Mouse (Mus musculus): ENCODE measurements at regions not wholly inside any gene's neighbourhood (a gene's known extent, or its start where the extent isn't known, plus 50 kb on each side); places are given as distances from the start of the nearest gene placed in this dataset.

DNA sequence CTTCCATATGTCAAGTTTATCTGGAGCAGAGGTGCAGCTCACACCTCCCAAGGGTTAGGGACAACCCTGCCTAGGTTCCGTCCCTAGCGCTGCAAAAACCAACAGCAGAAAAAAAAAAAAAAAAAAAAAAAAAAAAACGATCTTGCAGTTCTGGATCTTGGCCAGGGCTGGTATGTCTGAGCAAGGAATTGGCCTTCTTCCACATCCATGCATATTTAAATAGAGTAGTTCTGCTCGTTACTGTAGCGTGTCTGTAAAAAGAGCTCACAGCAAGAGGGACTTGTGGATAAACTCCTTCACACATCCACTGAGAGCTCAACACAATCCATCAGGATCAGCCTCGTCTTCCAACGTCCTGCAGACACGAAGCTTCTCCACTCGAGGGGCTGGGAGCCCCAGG, 639.4 kb upstream of the Adam5 start:
- intact Hi-C loops (cut with DNase I): no loop called here

DNA sequence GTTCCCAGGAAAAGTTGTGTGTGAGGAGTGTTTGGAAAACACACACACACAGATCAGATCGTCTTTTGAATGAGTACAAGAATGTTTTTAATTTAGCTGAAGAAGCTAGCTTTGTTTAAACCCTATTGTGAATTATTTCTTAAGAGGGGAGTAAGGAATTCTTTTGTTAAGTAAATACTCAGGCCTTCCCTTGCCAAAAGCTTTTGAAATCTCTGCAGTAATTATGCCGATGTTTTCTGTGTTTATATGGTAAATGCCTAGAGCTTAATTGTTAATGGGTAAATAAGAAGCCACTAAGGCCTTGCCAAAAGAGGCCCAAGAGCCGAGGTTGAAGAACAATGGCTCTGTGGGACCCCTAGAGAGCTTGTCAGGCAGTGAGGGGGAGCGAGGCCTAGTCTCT, 638.3 kb upstream of the Adam5 start:
- intact Hi-C loops (cut with DNase I): no loop called here
- DNase-seq (ENCODE audit: low spot score in 2 of 2): no peak

More for the DNA sequence above, 639.4 kb upstream of the Adam5 start:
- DNase-seq (ENCODE audit: low spot score in 2 of 2): peak; percentile 49 to 77

DNA sequence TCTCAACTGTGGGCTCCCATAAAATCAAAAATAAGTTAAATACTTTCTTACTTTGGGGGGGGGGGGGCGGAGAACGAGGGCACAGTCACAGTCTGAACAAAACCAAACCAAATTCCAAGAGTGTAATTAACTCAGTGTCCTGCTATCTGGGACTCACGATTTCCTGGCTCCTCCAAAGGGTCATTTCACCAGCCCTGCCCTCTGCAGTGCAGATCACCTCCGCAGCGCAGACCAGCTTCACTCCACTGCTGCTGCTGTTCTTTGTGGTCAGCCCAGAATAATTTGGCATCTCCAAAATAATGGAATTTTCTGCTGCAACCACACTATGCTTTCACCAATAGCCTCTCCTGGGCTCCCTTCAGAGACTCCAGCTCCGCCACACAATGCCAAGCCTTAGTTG, 631.5 kb upstream of the Adam5 start:
- no peak for DNase-seq (ENCODE audit: low spot score in 2 of 2)
- intact Hi-C loops (cut with DNase I): no loop called here

DNA sequence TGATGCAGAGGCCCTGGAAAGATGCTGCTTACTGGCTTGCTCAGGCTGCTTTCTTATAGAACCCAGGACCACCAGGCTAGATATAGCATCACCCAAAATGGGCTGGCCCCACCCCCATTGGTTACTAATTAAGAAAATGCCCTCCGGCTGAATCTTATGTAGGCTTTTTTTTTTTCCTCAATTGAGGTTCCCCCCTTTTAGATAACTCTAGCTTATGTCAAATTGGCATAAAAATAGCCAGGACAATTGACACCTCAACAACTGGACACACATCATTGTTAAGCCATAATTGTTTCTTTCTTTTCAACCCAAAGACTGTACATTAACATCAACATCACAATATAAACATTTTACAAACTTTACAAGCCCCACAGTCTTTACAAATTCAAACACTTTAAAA, 630.8 kb upstream of the Adam5 start:
- intact Hi-C loops (cut with DNase I): no loop called here
- no peak for DNase-seq (ENCODE audit: low spot score in 2 of 2)

DNA sequence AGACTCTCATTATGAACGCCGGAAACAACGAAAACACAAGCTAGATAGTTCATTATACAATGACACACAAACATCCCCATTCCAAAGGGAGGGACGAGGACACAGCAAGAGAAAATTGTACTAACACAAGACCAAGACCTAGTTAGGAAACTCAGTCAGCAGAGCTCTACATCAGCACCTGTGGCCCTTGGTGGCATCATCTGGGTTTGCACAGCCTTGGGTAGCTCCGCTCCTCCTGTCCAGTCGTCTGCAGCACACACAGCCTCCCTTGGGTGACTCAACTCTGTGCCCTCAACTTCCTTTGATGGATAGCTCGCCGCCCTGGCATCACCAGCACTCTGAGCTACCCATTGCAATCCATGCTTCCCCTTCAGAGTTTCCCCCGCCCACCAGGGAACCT, 629.7 kb upstream of the Adam5 start:
- intact Hi-C loops (cut with DNase I): no loop called here

DNA sequence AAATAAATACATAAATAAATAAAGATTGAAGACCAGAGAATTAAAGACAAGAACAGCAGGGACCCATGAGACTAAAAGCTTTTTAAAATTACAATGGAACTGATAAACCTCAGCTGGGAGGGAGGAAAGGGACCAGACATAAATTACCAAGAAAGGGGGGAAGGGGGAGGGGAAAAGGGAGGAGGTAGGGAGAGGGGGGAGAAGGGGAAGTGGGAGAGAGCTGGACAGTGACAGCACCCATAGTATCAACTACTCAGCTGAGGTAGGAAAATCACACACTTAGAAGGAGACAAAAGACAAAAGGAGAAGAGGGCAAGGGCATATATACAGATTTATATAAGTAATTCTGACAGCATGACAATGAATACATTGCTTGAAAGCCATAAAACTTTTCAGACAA, 626.4 kb upstream of the Adam5 start:
- DNase-seq (ENCODE audit: low spot score in 2 of 2): no peak
- intact Hi-C loops (cut with DNase I): no loop called here

More for the DNA sequence above, 629.7 kb upstream of the Adam5 start:
- DNase-seq (ENCODE audit: low spot score in 2 of 2): no peak

DNA sequence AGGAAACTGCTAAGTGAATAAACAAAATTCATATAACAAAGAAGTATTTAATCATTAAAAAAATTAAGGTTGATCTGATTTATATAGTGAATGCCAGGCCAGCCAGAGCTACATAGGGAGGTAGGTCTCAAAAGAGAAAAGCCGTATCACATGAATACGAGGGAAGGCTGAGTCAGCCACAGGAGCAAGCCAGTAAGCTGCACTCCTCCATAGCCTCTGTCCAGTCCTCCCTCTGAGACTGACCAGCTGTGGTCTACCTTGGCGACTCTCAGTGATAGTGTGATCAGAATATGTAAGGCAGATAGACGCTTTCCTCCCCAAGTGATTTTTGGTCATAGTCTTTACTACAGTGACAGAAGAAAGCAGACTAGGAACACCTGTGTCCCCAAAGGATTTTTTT, 625.4 kb upstream of the Adam5 start:
- DNase-seq (ENCODE audit: low spot score in 2 of 2): no peak
- intact Hi-C loops (cut with DNase I): no loop called here

DNA sequence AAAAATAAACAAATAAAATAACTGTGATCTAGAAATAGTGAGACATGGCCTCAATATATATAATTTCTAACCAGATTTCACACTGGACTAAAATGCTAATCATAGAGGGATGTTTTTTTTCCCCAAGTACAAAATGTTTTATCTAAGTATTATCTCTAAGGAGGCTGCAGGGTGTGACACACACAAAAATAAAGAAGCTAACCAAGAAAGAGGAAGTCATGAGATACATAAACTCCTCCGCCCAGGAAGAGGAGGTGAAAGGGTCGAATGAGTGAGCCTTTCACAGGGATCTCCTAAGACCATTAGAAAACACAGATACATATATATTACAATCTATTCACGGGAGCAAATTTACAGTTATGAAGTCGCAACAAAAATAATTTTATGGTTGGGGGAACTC, 623.7 kb upstream of the Adam5 start:
- DNase-seq (ENCODE audit: low spot score in 2 of 2): no peak
- intact Hi-C loops (cut with DNase I): no loop called here

DNA sequence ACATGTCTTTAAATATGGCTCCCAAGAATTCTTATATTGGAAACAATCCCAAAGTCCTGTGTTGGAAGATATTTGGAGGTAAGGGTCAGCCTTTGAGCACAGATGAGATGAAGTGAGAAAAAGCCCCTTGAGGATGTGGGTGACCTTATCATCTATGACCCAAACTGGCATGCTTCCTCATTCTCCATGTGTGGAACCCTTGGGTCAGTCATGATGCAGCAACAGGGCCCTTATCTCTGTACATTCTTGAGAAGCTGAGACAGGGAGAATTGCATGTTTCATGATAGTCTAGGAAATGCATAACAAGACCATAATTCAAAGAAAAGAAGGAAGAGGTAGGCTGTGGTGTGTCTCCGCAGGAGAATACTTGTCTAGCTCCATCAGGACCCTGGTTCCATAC, 621.8 kb upstream of the Adam5 start:
- intact Hi-C loops (cut with DNase I): no loop called here
- no peak for DNase-seq (ENCODE audit: low spot score in 2 of 2)

DNA sequence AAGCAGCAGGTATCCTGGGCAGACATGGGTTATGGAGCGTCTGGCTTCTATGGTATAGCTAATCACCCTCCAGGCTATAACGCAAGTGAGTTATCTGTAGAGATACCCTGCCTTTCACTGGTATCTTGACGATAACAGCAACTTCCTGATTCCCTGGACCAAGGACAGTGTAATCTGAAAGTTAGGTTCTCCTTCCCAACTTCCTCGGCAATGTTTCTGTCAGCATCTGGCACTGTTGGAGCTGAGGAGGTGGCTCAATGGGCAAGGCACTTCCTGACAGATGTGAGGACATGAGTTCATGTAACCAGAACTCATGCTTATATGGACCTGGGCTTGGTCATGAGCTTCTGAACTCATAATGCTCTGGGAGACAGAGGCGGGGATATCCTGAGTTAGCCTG, 620.9 kb upstream of the Adam5 start:
- DNase-seq (ENCODE audit: low spot score in 2 of 2): no peak
- intact Hi-C loops (cut with DNase I): no loop called here

DNA sequence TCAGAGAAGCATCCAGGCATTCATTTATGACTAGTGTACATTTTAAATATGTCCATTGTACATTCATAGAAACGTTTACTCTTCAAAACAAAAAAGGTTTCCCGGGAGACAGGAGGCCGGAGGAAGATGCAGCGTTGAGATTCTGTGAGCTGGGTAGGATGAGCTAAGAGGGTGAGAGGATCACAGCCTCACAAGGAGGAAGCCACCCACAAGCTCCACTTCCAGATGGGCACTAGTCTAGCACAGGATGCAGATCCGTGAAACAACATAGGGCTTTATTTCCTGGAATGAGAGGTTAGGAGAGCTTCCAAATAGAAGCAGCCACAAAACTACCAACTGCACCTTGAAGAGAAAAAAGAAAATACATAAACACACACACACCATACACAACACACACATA, 619.4 kb upstream of the Adam5 start:
- DNase-seq (ENCODE audit: low spot score in 2 of 2): no peak
- intact Hi-C loops (cut with DNase I): no loop called here

DNA sequence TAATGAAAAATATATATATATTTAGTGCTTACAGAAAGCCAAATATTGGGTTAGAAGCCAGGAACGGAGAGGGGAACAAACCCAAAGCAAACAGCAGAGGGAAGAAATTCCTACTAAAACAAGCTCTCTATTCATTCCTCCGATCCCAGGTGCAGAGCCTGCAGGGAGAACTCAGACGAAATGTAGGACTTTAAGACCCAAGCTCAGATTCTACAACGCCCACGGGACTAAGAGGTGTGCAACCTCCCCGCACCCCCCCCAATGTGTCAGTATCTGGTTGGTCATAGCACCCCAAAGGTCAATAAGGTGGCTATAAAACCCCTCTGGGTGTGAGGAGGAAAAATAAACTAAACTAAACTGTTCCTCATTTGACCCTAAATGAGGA, 616.9 kb upstream of the Adam5 start:
- intact Hi-C loops (cut with DNase I): no loop called here
- no peak for DNase-seq (ENCODE audit: low spot score in 2 of 2)

DNA sequence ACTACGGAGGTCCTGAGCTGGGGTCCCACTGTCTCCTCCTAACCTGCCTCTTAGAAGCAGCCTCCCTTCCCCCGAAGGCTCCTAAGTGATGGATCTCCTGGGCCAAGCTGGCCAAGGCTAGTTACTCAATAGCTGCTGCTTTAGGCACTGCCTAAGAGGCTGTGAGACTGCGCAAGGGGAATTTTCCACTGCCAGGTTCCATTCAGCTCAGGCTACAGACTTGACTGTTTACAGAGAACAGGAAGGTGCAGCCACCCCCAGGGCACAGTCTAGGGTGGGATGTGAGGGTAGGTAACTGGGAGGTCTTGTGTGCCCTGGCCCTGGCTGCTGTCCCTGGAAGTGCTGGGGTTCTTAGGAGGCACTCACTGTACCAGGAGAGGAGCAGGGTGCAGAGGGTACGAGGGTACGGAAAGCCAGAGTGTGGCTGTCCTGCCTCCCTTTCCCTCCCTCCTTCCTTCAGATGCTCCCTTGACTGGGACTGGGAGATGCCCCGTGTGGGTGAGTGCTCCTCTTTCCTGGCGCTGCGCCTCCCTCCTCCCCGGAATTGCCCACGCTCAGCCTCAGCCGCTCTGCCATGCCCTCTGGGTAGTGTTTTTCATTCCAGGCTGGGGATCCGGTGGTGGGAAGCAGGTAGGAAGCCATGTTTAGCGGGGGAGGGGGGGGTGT, 616.4 kb upstream of the Adam5 start:
- peak; percentile 13 to 25 for DNase-seq (ENCODE audit: low spot score in 2 of 2)
- intact Hi-C loops (cut with DNase I): no loop called here

DNA sequence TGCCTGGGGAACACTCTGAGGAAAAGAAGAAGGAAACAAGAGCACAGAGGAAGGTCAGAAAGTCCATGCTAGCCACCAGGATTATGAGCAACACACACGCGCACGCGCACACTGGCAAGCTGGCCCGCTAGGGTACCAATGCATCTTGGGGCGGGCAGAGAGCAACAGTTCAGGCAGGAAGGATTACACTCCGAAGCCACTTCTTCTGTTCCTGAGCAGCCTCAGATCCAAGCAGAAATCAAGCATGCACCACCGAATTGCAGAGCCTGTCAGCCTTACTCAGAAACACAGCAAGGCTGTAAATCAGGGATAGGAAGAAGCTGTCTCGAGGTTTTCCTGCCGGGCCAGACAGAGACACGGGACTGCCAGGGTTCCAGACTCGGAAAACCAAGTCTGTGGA, 615.8 kb upstream of the Adam5 start:
- intact Hi-C loops (cut with DNase I): no loop called here

DNA sequence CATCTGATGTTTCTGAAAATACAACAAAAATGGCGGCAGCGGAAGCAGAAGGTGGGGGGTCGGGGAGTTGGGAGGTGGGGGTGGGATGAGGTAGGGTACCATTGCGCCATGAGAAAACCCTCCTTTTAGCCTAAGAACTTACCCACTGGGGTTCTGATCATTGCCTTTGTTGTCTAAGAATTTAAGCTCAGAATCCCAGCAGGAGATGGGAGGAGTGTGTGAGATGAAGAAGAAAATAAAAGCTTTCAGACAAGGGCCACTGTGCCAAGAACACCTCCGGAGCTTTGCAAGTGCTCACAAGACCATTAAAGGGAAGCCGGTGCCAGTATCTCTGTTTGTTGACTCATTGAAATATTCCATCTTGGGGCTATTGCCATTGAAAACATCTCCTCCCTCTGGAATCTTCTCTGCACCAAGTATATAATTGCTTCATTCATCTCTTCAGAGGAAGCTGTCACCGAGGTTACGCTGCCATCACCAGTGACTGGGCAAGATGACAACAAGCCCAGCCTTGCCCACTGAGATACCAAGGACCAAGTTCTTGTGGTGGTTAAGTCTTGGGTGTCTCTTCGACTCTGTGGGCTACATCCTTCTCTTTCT, 614.0 kb upstream of the Adam5 start:
- no peak for DNase-seq (ENCODE audit: low spot score in 2 of 2)
- intact Hi-C loops (cut with DNase I): no loop called here

More for the DNA sequence above, 615.8 kb upstream of the Adam5 start:
- DNase-seq (ENCODE audit: low spot score in 2 of 2): no peak

DNA sequence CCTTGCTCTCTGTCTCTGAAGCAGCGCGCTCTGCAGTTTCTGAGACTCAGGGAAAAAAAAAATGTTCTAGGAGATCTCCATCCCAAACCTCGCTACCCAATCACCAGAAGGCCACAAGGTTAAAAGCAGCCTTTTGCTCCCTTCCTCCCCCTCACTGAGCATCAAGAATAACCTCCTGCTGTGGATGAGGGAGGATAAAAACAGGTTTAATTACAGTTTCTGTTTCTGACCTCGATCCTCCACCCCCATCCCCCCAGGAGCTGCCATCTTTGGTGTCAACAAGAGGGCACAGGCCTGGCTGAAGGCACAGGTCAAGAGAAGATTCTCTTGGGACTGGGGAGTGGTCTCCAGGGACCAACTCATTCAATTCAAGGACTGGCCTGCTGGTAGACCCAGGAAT, 613.0 kb upstream of the Adam5 start:
- DNase-seq (ENCODE audit: low spot score in 2 of 2): no peak
- intact Hi-C loops (cut with DNase I): no loop called here

DNA sequence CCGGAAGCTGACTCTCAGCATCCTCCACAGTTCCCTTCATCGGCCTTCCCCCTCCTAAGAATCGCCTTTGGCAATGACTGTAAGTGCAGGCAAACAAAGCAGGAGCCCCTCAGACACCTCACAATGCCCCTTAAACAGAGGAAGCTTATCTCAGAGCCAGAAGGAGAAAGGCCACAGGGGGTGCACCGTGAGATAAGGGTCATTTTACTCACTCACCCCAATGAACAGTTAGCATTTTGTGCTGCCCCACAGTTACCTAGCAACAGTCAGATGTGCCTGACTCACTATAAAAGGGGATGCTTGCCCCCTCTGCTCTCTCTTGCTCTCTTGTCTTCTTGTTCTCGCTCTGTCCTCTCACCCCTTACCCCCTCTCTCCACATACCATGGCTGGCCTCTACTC, 606.4 kb upstream of the Adam5 start:
- intact Hi-C loops (cut with DNase I): no loop called here
- no peak for DNase-seq (ENCODE audit: low spot score in 2 of 2)

DNA sequence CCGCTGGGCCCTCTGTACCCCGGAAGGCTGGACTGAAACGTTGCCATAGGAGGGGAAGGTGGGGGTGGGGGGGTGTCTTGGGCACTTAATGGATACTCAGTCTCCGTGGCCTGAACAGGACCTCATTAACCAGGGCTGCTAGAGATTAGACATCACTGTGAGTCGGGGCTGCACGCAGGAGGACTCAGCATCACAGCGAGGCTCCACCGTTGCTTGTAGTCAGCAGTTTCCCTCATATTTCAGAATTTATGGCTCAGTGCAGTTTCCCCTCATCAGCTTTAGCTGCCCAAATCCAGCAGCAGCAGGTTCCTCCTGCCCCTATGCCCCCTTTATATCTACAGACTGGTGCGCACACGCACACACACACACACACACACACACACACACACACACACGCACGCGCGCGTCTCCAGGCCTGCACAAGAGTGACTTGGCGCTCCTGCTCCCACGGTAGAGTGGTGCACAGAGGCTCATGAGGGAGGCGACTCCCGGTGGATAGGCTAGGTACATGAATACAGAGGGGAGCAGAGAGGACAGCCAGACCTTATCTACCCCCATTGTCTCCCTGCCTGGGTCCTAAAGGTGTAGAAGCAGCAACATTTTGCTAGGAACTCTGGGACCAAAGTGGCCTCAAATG, 605.8 kb upstream of the Adam5 start:
- DNase-seq (ENCODE audit: low spot score in 2 of 2): peak in 1 of 2 experiments; percentile 5
- intact Hi-C loops (cut with DNase I): no loop called here

DNA sequence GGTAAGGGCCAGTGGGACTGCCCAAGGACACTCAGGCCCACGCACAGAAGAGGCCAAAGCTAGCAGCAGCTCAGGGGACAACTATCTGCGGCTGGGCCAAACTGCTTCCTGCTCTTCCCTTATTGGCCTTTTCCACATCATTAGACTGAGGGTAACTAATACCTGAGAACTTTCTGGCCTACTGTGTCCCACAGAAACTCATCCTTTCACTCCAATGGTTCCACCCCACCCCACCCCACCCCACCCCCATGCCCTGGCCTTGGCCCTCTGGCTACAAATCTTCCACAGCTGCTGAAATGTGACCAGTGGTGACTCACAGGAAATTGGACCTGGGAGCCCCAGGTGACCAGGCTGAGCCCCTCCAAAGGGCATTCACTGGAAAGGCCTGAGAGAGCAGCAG, 604.6 kb upstream of the Adam5 start:
- no peak for DNase-seq (ENCODE audit: low spot score in 2 of 2)
- intact Hi-C loops (cut with DNase I): no loop called here

DNA sequence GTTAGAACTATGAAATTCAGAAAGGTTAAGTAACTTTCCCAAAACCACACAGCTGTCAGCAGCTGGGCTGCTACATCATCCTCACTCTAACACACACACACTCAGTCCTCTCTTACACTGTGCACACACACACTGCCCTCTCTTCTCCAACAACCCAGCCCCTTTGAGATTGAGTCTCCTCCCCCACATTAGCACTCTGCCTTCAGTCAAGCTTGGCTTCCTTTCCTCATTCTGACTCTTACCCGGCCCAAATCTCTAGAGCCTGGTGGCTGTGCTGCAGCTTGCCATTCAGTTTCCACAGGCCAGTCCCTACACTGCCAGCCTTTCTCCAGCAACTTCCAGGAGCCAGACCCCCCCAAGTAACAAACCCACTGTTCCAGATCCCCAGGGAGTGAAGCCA, 602.0 kb upstream of the Adam5 start:
- intact Hi-C loops (cut with DNase I): no loop called here
- no peak for DNase-seq (ENCODE audit: low spot score in 2 of 2)

DNA sequence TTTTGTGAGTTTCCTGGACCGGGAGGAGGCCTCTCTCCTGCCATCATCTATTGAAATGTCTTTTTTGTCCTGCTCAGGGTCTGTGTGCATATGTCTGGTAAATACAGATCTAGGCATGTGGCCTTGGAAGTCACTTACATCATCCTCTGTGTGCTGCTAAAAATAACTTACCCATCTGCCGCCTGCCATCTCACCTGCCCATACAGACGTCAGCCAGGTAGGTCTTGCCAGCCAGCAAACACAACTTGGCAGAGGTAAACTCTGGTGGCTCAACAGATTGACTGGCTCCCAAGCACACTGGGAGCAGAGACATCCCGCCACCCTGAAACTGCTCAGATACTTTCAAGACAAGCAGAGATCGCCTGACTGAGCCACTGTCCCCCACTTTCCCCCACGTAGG, 597.3 kb upstream of the Adam5 start:
- DNase-seq (ENCODE audit: low spot score in 2 of 2): no peak
- intact Hi-C loops (cut with DNase I): no loop called here

Data from left cerebral cortex, postnatal 14 days (tissue).